Mouse (Mus musculus): ENCODE measurements at regions not wholly inside any gene's neighbourhood (a gene's known extent, or its start where the extent isn't known, plus 50 kb on each side); places are given as distances from the start of the nearest gene placed in this dataset.
A peak's percentile ranks its signal among the peaks of the same experiment; 100 is the strongest.

DNA sequence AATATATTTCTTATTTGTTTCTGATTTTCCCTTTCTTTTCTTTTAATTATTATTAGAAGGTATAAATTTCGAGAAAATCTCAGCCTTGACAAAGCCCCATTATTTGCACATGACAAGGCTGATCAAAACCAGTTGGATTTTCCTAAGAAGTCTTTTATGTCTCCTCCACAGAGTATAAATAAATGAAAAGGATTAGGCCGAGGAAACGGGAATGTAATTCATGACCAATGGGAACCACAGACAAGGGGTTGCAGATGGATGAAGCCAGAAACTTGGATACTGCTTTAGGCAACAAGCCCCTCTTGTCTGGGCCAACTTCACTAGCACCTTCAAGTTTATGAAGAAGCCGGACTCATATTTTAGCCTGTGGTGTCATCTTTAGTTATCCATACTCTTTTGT lies 542.4 kb downstream of the Epha4 start:
- DNase-seq = no peak

- DNase-seq = no peak
Measured at GRCm38 (mm10) chr1:76975077-76975945, 539.6 kb downstream of the Epha4 start.

- no peak for DNase-seq
Measured at GRCm38 (mm10) chr1:76980498-76981152, 534.3 kb downstream of the Epha4 start.

DNA sequence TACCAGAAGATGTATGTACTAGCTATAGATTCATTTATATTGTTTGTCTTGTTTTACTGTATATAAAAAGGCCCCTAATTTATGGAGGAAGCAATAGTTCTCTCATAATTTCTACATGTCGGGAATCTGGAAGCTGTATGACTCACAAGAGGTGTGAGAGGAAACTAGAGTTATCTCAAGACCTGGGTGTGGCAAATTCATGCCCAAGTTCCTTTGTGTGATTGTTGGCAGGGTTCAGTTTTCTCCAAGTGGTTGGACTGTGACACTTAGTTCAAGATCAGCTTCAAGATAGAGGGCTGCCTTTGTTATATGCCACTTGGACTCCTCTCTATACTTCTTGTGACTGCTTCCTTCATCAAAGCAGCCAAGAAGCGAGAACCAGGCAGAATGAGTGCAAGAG lies 521.1 kb downstream of the Epha4 start:
- DNase-seq = no peak

- no peak for DNase-seq
Measured at GRCm38 (mm10) chr1:77008001-77008400, 506.9 kb downstream of the Epha4 start.

- DNase-seq = no peak
Measured at GRCm38 (mm10) chr1:77010608-77011214, 504.2 kb downstream of the Epha4 start.

- DNase-seq = no peak
Measured at GRCm38 (mm10) chr1:77027656-77028055, 487.2 kb downstream of the Epha4 start.

GRCm38 (mm10) chr1:77028216-77028615 lies 486.7 kb downstream of the Epha4 start:
- no peak for DNase-seq

- no peak for DNase-seq
Measured at GRCm38 (mm10) chr1:77029091-77029490, 485.8 kb downstream of the Epha4 start.

DNA sequence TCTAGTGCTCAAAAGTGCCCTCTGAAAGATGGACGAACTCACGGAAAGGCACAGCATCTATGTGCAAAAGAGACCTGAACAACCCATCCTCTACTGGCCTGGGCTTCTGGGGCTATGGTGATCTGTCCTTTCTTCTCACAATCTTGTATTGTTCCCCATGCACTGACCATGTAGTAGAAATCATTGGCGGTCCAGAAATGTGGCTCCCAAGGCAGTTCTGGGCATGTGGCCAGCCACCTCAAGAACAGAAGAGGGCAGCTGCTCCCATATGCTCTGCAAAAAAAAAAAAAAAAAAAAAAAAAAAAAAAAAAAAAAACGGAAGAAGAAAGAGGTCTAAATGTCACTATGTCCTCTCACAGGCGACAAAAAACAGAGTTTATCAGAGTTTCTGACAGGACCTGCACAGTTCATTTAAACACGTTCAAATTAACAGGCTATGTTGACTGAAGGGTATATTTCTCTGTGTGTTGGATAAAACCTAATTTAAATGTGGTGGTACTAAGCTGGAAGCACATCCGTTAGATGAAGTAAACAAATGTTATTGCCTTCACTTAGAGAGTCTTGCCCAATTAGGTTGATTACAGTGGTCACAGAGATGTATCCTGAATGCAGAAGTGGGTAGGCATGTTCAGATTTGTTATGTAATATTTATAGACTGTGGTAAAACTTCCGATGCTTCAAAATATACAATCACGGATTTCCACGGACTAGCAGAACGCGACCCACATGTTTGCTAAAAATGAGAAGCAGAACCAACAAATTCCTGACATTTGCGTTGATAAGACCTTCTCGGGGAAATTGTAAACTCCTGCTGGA lies 470.9 kb downstream of the Epha4 start:
- no peak for DNase-seq

DNA sequence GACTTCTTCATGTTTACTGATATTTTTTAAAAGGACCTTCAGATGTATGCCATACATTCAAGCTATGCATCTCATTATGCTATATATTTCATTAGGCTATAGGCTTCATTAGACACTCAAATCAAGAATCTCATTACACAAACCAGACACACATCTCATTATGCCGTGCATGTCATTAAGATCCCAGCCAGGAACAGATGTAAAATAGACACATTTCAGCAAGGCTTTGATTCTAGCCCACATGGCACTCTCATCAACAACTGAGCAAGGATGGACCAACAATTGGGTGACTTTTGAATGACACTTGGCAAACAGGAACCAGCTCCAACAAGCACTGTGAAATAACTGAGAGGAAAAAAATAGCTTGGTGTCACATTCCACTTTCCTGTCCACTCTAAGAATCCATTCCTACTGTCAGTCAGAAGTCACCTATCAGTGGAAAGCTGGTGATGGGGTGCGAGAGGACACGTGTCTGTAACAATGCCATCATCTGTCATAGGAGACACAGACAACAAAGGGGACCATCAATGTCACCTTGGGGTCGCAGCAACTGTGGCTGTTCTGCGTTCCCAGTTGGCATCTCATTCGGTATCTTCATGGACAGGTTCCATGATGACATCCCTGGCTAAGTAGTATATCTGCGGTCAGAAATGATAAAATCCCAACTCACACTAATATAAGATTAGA lies 466.0 kb downstream of the Epha4 start:
- DNase-seq = no peak

- DNase-seq = no peak
Measured at GRCm38 (mm10) chr1:77051239-77051638, 463.6 kb downstream of the Epha4 start.

- no peak for DNase-seq
Measured at GRCm38 (mm10) chr1:77053837-77054540, 460.9 kb downstream of the Epha4 start.

DNA sequence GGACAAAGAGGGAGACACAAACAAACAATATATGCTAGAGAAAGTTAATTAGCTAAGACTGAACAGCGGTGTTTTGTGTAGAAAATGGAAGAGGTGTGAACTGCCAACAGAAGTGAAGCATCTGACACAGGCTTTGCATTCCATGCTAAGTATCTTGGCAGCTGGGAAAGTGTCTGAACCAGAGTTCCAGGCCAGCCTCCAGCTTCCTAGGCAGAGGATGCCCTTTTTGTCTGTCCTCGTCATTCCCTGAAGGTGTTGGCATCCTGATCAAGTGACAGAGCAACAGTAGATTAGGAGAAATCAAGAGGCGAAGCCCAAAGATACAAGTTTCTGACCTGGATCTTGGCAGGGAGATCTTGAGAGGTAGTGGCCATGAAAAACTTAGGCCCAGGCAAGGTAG lies 452.4 kb downstream of the Epha4 start:
- no peak for DNase-seq

DNA sequence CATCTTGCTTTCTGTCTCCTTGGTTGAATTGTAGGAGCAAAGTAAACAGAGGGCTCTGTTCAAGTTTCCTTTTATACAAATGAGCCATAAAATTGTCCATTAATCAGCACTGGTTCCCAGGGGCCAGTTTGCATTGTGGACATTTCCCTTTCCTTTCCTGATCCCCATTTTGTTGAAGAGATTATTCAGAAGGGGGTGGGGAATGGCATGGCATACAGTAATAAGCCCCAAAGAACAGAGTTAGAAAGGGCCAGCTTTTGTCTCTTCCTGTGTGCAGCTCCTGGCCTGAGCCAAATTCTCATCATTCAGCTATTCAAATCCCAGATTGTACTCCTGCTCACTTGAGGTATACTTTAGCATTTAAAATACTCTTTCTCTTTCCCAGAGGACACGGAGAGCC lies 441.8 kb downstream of the Epha4 start:
- DNase-seq = no peak

- DNase-seq = no peak
Measured at GRCm38 (mm10) chr1:77074926-77075885, 439.7 kb downstream of the Epha4 start.

DNA sequence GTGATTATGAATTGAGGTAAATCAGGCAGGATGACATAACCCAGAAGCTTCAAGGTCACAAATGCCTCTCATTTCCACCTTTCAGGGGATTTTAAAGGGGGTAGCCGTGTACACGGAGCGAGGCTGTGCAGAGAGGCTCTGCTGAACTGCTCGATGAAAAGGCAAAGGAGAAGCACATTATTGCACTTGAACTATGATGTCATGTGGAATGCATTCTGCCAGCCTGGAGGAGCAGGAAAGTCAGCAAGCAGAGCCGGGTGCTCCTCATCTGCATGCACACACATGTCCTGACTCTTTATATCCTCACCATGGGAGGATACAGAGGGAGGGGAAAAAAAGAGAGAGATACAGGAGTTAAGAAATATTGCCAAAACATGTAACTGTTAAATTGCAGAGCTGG lies 434.1 kb downstream of the Epha4 start:
- no peak for DNase-seq

DNA sequence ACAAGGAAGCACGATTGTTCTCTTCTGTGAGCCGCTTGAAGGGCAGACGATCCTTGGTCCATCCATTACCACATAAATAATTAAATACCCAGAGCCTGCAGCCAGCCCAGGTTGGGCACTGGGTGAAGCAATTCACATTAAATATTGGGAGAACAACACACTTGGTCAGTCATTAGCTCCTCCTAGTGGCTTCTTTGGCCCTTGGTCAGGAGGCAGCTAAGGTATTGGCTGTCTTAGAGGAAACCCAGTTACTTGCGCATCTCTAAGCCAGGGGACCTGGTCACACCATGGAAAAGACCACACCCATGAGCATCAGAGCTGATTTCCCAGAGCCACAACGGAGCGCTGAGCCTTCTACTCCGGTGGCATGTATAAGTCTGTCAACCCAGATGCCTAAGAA lies 433.2 kb downstream of the Epha4 start:
- peak; percentile 32 for DNase-seq

DNA sequence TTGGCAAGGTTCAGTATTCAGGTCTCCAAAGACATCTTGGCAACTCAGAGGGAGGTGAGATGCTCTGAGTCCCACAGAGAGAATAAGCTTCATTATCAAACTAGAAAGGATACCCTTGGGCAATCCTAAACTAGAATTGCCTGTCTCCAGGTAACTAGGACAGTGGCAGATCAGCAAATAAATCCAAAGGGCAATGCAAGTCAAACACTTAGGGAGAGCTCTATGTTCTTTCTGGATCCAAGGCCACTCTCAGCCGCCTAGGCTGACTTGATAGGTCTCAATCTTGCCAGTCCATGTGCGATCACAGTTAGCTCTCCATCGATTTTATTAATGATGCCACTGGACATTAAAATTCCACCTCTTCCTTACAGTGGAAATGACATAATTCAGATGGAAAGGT lies 432.5 kb downstream of the Epha4 start:
- no peak for DNase-seq

- no peak for DNase-seq
Measured at GRCm38 (mm10) chr1:77093551-77093950, 421.3 kb downstream of the Epha4 start.

Measured in kidney, adult 11 months (tissue).